17 mouse cellular contexts compared by ENCODE assay signal in the genomic region with DNA sequence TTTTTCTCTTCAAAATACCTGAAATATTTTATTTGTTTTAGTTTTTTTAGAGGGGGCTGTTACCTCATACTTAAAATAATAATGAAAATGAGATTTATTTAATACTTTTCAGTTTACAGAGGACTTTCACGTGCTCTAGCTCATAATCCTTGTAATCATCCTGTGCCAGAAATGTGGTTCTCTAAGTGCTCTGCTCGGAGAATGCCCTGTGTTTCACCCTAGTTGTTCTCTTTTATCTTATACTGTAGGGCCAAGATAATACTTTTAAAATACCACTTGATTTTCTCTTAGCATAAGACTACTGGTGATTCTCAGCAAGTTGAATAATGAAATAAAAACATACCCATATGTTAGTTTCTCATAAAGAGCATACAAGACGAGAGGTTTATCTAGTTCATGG.
"Had no signal": no experiment of that assay in that cellular context is flagged by ENCODE, and none has a peak within 500 bp of the region (broad histone marks: within the 10 kb centered on the region; RNA-seq: fewer than 3 reads in every experiment).

No protein-coding gene starts in this region.

- DNase-seq: retina, postnatal 1 day; right cerebral cortex, adult 18-20 months; right cerebral cortex, postnatal 14 days; right cerebral cortex, postnatal 25 days; right cerebral cortex, postnatal 4 days; spleen, adult 18-20 months; thymus, adult 18-20 months; thymus, adult 2 months; thymus, postnatal 14 days; thymus, postnatal 25 days; thymus, postnatal 36 days; thymus, postnatal 4 days had no signal

- H3K36me3 ChIP-seq: neural tube, embryonic 12.5 days; neural tube, embryonic 13.5 days; neural tube, embryonic 15.5 days; stomach, embryonic 15.5 days had no signal

- H3K9ac ChIP-seq: neural tube, embryonic 12.5 days; neural tube, embryonic 13.5 days; neural tube, embryonic 15.5 days; stomach, embryonic 15.5 days had no signal

- H3K4me3 ChIP-seq: neural tube, embryonic 12.5 days; neural tube, embryonic 13.5 days; neural tube, embryonic 15.5 days; stomach, embryonic 15.5 days had no signal

- H3K27ac ChIP-seq: neural tube, embryonic 12.5 days; neural tube, embryonic 13.5 days; neural tube, embryonic 15.5 days; stomach, embryonic 15.5 days; stomach, postnatal 0 days had no signal

- H3K4me1 ChIP-seq: neural tube, embryonic 12.5 days; neural tube, embryonic 15.5 days; stomach, embryonic 15.5 days had no signal

- H3K9me3 ChIP-seq: neural tube, embryonic 12.5 days; neural tube, embryonic 13.5 days; neural tube, embryonic 15.5 days; stomach, embryonic 15.5 days had no signal

- H3K27me3 ChIP-seq: neural tube, embryonic 12.5 days; neural tube, embryonic 13.5 days; neural tube, embryonic 15.5 days; stomach, embryonic 15.5 days had no signal

- H3K4me2 ChIP-seq: neural tube, embryonic 12.5 days; neural tube, embryonic 13.5 days; neural tube, embryonic 15.5 days; stomach, embryonic 15.5 days had no signal
